Mouse (Mus musculus): ENCODE results near the gene Apoa2. TPM values are rescaled to one million over a fixed set of nuclear protein-coding genes. Genes with fewer than 3 reads are reported as not detected.
A peak's percentile ranks its signal among the peaks of the same experiment; 100 is the strongest.

The Apoa2 gene
- polyA plus RNA-seq, 1 experiment = 19.0 TPM

DNA sequence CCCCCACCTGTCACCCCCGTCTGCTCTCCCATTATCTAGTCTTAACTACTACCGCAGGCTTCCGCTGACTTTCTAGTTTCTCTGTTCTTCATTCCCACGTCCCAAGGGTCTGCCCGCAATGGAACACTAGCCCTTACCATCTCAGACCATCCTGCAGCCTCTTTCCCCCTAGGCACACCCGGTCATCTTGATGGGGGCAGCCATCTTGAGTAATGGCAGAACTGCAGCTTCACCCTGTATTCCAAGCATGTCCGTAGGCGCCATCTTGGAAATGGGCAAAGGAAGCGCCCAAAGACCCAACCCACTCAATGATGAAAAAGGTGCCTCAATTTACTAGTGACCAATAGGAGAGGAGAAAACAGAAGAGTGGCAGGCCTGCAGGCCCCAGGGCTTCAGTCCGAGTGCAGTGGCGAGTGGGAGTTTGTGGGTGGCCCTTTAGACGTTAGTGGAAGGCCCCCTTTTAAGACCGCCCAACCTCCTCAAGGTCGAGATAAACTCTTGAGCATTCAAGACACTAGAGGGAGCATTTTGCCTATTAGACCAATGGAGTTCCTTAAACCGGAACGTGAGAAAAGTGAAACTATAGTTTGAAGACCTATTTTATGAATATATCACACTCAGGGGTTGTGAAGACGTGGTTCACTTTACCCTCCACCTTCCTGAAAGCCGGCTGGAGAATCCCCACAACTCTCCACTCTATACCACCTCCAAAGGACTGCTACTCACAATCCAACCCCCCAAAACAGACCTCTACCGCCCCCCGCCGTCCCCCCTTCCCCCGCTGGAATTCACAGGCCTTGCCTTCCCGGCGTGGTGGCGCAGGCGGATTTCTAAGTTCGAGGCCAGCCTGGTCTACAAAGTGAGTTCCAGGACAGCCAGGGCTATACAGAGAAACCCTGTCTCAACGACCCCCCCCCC, 2.4 kb upstream of the Apoa2 start, which contains the start of gene Tomm40l:
Tomm40l (minus strand) TSS at position 277 of the 918 bp plus-strand sequence.
- Histone ChIP-seq H3K27ac (replicated peaks; ENCODE audit: low read depth, low read length) (peak within 1 kb of the TSS; percentile 82), H3K4me3 (ENCODE audit: insufficient read depth, low read depth, low read length) (peak within 1 kb of the TSS; percentile 76), H3K4me1 (ENCODE audit: control insufficient read depth, insufficient read depth, insufficient read length, low read length) (no peaks in the 10 kb centered on the region)

DNA sequence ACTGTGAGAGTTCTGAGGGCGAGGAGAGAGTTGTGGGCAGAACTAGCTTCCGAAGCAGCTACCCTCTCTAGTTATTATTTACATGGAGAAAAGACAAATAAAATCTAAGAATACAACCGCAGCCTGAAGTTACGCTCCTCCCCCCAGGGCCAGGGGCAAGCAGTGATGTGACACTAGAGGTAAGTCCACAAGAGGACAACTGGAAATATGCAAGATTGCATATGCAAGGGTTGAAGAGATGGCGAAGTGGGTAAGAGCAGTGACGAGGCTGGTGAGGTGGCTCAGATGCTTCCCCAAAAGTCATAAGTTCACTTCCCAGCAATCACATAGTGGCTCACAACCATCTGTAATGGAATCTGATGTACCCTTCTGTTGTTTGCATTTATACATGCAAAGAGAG, 1.7 kb upstream of the Apoa2 start:
- peak overlapping the region; percentile 56 for H3K4me3 ChIP-seq (ENCODE audit: insufficient read depth, low read depth, low read length)
- H3K27ac ChIP-seq (replicated peaks; ENCODE audit: low read depth, low read length) = peak overlapping the region; percentile 82
- no peaks in the 10 kb centered on the region for H3K4me1 ChIP-seq (ENCODE audit: control insufficient read depth, insufficient read depth, insufficient read length, low read length)

- Histone ChIP-seq H3K4me3 (ENCODE audit: insufficient read depth, low read depth, low read length) (no peak overlapping the region), H3K27ac (replicated peaks; ENCODE audit: low read depth, low read length) (no peak overlapping the region), H3K4me1 (ENCODE audit: control insufficient read depth, insufficient read depth, insufficient read length, low read length) (no peaks in the 10 kb centered on the region)
These were observed 1.1 kb upstream of the Apoa2 start for GRCm38 (mm10) chr1:171223796-171224195.

GRCm38 (mm10) chr1:171226780-171227179, 1.9 kb downstream of the Apoa2 start:
- H3K4me1 ChIP-seq (ENCODE audit: control insufficient read depth, insufficient read depth, insufficient read length, low read length) = no peaks in the 10 kb centered on the region
- H3K4me3 ChIP-seq (ENCODE audit: insufficient read depth, low read depth, low read length) = no peak overlapping the region
- no peak overlapping the region for H3K27ac ChIP-seq (replicated peaks; ENCODE audit: low read depth, low read length)

GRCm38 (mm10) chr1:171227879-171228278, 3.0 kb downstream of the Apoa2 start:
- Histone ChIP-seq H3K4me3 (ENCODE audit: insufficient read depth, low read depth, low read length) (no peak overlapping the region), H3K4me1 (ENCODE audit: control insufficient read depth, insufficient read depth, insufficient read length, low read length) (peaks cover 3% of the 10 kb centered on the region), H3K27ac (replicated peaks; ENCODE audit: low read depth, low read length) (no peak overlapping the region)

DNA sequence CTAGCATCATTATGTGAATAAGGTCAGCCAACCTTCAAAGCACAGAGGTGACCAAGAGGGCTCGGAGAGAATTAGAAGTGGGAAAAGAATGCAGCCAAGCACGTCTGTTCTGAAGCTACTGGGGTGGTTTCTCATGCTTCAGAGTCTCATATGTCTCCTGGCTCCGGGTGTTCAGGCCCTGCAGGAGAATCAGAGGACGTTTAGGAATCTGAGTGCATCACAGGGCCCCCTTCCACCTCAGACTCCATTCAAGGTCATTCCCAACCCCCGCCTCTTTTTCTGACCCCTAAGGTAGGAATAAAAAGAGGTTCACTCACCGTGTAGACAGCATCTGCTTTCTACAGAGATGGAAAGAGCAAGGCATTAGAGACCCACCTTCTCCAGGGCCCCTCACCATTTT, 4.9 kb downstream of the Apoa2 start:
- Histone ChIP-seq H3K27ac (replicated peaks; ENCODE audit: low read depth, low read length) (no peak overlapping the region), H3K4me1 (ENCODE audit: control insufficient read depth, insufficient read depth, insufficient read length, low read length) (peaks cover 3% of the 10 kb centered on the region), H3K4me3 (ENCODE audit: insufficient read depth, low read depth, low read length) (no peak overlapping the region)

GRCm38 (mm10) chr1:171230215-171230614, 5.4 kb downstream of the Apoa2 start:
- H3K4me3 ChIP-seq (ENCODE audit: insufficient read depth, low read depth, low read length) = no peak overlapping the region
- no peak overlapping the region for H3K27ac ChIP-seq (replicated peaks; ENCODE audit: low read depth, low read length)
- H3K4me1 ChIP-seq (ENCODE audit: control insufficient read depth, insufficient read depth, insufficient read length, low read length) = peaks cover 3% of the 10 kb centered on the region

GRCm38 (mm10) chr1:171231844-171232243, 7.0 kb downstream of the Apoa2 start:
- Histone ChIP-seq H3K27ac (replicated peaks; ENCODE audit: low read depth, low read length) (no peak overlapping the region), H3K4me1 (ENCODE audit: control insufficient read depth, insufficient read depth, insufficient read length, low read length) (peaks cover 3% of the 10 kb centered on the region)

GRCm38 (mm10) chr1:171232348-171232747, 7.5 kb downstream of the Apoa2 start:
- Histone ChIP-seq H3K4me1 (ENCODE audit: control insufficient read depth, insufficient read depth, insufficient read length, low read length) (peaks cover 3% of the 10 kb centered on the region), H3K4me3 (ENCODE audit: insufficient read depth, low read depth, low read length) (peak overlapping the region; percentile 25; the same call in 1 of the 2 replicates), H3K27ac (replicated peaks; ENCODE audit: low read depth, low read length) (peak overlapping the region; percentile 50)

More at GRCm38 (mm10) chr1:171231844-171232243, 7.0 kb downstream of the Apoa2 start:
- H3K4me3 ChIP-seq (ENCODE audit: insufficient read depth, low read depth, low read length) = peak overlapping the region; percentile 7; the same call in 1 of the 2 replicates

DNA sequence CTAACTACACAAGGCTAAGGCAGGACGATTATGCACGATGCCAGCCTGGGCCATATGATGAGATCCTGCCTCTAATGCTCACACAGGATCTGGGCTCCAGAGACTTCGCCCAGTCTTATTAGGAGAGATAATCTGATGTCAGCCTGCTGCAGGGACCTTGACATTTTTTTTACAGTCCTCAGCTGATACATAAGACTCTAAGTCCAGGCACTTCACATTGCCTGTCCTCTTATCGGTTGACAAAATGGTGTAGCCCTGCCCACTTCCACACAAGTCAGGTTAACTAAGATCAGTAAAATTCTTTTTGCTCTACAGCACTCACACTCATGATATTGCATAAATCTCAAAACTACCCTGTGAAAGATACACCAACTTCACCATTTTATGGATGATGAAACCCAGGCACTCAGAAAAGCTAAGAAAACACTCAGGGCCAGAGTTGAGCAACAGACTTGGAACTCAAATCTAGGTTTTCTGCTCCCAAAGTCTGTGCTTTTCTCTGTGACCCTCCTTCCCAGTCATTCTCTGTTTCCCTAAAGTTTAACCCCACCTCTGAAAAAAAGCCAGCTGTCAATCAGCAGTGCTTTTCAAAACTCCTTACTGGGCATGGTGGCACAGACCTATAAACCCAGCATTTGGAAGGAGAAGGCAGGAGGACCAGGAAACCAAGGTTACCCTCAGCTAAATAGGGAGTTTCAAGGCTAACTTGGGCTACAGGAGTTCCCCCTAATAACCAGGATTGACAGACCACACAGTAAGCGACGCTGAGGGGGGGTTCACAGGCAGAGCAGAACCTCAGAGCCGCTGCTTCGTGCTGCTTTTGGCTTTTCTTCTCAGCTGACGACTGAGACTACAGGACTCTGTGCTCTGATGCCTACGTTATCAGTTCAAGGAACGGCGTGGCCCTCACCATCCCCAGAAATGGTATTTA, 8.2 kb downstream of the Apoa2 start:
- H3K27ac ChIP-seq (replicated peaks; ENCODE audit: low read depth, low read length) = peak overlapping the region; percentile 58
- H3K4me1 ChIP-seq (ENCODE audit: control insufficient read depth, insufficient read depth, insufficient read length, low read length) = peaks cover 3% of the 10 kb centered on the region
- H3K4me3 ChIP-seq (ENCODE audit: insufficient read depth, low read depth, low read length) = peak overlapping the region; percentile 47

GRCm38 (mm10) chr1:171234126-171234525, 9.3 kb downstream of the Apoa2 start, which contains the start of gene Fcer1g:
Gene Fcer1g, minus strand, starts transcription at chr1:171234365.
- Histone ChIP-seq H3K4me1 (ENCODE audit: control insufficient read depth, insufficient read depth, insufficient read length, low read length) (peaks cover 3% of the 10 kb centered on the region), H3K4me3 (ENCODE audit: insufficient read depth, low read depth, low read length) (peak within 1 kb of the TSS; percentile 47), H3K27ac (replicated peaks; ENCODE audit: low read depth, low read length) (peak within 1 kb of the TSS; percentile 58)

DNA sequence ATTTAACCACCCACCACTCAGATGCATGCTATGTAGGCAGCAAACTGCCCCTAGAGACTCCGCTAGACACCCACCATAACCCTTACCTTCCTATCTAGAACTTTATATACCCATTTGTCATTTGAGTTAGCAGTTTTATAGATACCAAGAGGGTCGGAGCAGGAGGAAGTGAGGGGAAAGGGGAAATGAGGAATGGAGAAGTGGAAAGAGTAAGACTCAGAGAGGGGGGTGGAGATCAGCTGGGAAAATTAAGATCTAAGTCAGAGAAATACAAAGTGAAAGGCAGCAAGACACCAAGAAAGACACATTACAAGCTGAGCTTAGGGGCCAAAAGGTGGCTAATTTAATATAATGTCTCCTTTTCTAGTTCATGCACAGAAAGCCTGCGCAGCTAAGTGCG, 9.7 kb downstream of the Apoa2 start:
- peak overlapping the region; percentile 54; the same call in 1 of the 2 replicates for H3K27ac ChIP-seq (replicated peaks; ENCODE audit: low read depth, low read length)
- H3K4me1 ChIP-seq (ENCODE audit: control insufficient read depth, insufficient read depth, insufficient read length, low read length) = peaks cover 3% of the 10 kb centered on the region
- H3K4me3 ChIP-seq (ENCODE audit: insufficient read depth, low read depth, low read length) = no peak overlapping the region

DNA sequence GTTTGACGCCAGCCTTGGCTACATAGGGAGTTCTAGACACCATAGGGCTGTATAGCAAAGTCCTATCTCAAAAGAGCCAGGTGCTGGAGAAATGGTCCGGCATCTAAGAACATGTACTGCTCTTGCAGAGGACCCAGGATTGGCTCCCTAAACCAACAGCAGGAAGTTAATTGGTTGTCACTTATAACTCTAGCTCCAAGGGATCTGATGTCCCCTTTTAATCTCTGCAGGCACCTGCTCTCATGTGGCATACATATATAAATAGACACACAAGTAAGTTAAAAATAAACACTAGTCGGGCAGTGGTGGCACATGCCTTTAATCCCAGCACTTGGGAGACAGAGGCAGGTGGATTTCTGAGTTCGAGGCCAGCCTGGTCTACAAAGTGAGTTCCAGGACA, 10.9 kb downstream of the Apoa2 start:
- H3K4me3 ChIP-seq (ENCODE audit: insufficient read depth, low read depth, low read length) = no peak overlapping the region
- no peak overlapping the region for H3K27ac ChIP-seq (replicated peaks; ENCODE audit: low read depth, low read length)
- H3K4me1 ChIP-seq (ENCODE audit: control insufficient read depth, insufficient read depth, insufficient read length, low read length) = peaks cover 3% of the 10 kb centered on the region

GRCm38 (mm10) chr1:171237438-171237837, 12.6 kb downstream of the Apoa2 start:
- no peak overlapping the region for H3K27ac ChIP-seq (replicated peaks; ENCODE audit: low read depth, low read length)

GRCm38 (mm10) chr1:171238463-171238862, 13.6 kb downstream of the Apoa2 start:
- Histone ChIP-seq H3K27ac (replicated peaks; ENCODE audit: low read depth, low read length) (no peak overlapping the region), H3K4me3 (ENCODE audit: insufficient read depth, low read depth, low read length) (no peak overlapping the region), H3K4me1 (ENCODE audit: control insufficient read depth, insufficient read depth, insufficient read length, low read length) (no peaks in the 10 kb centered on the region; the same call in 1 of the 2 replicates)

More at GRCm38 (mm10) chr1:171237438-171237837, 12.6 kb downstream of the Apoa2 start:
- H3K4me1 ChIP-seq (ENCODE audit: control insufficient read depth, insufficient read depth, insufficient read length, low read length) = peaks cover 3% of the 10 kb centered on the region
- no peak overlapping the region for H3K4me3 ChIP-seq (ENCODE audit: insufficient read depth, low read depth, low read length)
